Mouse (Mus musculus): Measurements from ENCODE around the gene Fam117a. TPM values are rescaled to one million over a fixed set of nuclear protein-coding genes. Genes with fewer than 3 reads are reported as not detected.

Fam117a gene
- polyA plus RNA-seq, 1 experiment from 2014 or later: 3.0 TPM

DNA sequence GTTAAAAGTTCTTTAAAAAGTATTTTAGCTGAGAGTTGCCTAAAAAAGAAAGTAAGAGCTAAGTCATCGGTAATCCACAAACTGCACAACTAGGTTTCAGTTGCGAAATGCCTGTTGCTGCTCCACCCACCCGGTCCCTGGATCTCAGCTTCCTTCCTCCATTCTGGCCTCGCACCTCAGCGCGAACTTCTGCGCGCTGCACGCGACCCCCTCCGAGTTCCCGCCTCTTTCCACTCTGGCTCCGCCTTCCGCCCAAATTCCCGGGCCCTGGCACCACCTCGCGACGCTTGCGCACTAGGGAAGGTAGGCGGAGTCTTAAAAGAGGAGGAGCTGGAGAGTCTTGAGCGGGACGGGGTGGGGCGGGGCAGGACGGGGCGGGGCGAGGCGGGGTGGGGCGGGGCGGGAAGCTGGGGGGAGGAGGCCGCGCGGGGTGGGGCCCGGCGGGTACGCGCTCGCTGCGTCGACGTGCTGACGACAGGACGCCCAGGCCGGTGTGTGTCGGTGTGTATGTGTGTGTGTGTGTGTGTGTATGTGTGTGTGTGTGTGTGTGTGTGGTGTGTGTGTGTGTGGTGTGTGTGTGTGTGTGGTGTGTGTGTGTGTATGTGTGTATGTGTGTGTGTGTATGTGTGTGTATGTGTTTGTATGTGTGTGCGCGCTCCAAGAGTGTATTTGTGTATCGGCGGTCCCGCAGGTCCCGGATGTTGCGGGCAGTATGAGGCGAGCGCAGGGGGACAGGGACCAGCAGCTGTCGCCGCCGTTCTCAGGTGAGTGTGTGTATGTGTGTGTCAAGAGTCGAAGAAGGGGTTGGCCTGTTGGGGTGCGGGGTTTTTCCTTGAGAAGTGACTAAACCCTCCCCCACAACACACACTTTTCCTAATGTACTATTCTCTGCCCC lies 77.1 kb downstream of the Fam117a start, which contains the start of gene Spop:
Spop (plus strand) TSS at position 440 of the 895 bp plus-strand sequence.
- Histone ChIP-seq H3K27me3 (replicated peaks; ENCODE audit: control insufficient read depth, insufficient read depth, low read length) (no peaks in the 10 kb centered on the region), H3K4me3 (ENCODE audit: low read length) (peak within 1 kb of the TSS; percentile 69), H3K9ac (ENCODE audit: low read depth, low read length) (peak within 1 kb of the TSS; percentile 79), H3K9me3 (ENCODE audit: control insufficient read depth, low read length) (no peaks in the 10 kb centered on the region), H3K4me2 (ENCODE audit: low read length) (peak within 1 kb of the TSS; percentile 88), H3K27ac (ENCODE audit: low read depth, low read length) (peak within 1 kb of the TSS; percentile 94), H3K4me1 (ENCODE audit: control insufficient read depth, insufficient read depth, low read depth, low read length) (peaks cover 21% of the 10 kb centered on the region), H3K36me3 (ENCODE audit: control insufficient read depth, insufficient read depth, low read length) (no peaks in the 10 kb centered on the region)
- ATAC-seq: peak; percentile 86
- 1% methylated on average over 53 of the region's 58 CpGs for WGBS

DNA sequence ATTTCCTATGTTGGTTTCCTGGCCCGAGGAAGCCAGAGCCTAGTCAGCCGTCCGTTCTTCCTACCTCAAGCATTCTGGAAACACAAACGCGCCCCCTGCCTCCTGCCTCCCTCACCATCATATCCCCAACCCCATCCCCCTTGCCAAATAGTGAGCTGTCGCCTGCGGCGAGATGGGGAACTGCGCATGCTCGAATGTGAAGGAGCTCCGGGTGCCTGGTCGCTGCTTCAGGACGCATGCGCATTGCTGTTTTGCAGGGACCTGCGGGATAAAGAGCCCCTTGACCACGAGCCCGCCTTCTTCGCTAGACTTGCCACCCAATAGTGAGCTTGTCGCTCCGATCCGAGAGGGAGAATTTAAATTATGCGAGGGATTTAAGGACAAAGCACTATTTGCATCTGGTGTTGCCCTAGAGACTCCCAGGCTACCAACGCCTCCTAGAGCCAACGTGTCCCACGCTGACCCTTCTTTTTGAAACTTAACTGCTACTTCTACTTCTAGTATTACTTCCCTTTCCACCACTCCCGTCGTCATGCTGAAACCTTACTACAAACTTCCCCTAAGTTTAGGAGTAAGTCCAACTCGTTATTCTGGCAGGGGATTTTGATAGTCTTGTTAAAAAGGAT lies 77.8 kb downstream of the Fam117a start:
- 0% methylated on average over 28 of the region's 28 CpGs for WGBS
- H3K9me3 ChIP-seq (ENCODE audit: control insufficient read depth, low read length): no peaks in the 10 kb centered on the region
- H3K4me3 ChIP-seq (ENCODE audit: low read length): peak overlapping the region; percentile 69
- peak overlapping the region; percentile 79 for H3K9ac ChIP-seq (ENCODE audit: low read depth, low read length)
- no peaks in the 10 kb centered on the region for H3K36me3 ChIP-seq (ENCODE audit: control insufficient read depth, insufficient read depth, low read length)
- H3K27ac ChIP-seq (ENCODE audit: low read depth, low read length): peak overlapping the region; percentile 94
- ATAC-seq: peak; percentile 92
- H3K4me2 ChIP-seq (ENCODE audit: low read length): peak overlapping the region; percentile 88
- no peaks in the 10 kb centered on the region for H3K27me3 ChIP-seq (replicated peaks; ENCODE audit: control insufficient read depth, insufficient read depth, low read length)
- H3K4me1 ChIP-seq (ENCODE audit: control insufficient read depth, insufficient read depth, low read depth, low read length): peaks cover 21% of the 10 kb centered on the region

DNA sequence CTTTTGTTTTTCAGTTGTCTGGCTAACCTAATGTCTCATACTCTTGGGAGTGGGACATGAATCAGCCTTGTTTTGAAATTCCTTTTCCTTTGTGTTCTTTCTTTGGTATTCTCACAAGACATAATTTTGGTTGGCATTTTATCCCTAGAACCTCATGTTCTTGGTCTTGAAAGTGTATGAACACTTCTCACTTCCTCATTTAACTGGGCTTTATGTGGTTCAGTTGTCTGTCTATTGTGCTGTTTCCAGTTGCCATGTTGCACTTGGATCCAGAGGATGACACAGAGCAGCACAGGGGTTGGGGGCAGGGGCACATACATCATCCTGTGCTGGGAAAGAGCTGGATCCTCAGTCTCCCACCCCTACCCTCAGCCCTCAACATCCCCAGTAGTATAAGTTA lies 79.1 kb downstream of the Fam117a start:
- Histone ChIP-seq H3K36me3 (ENCODE audit: control insufficient read depth, insufficient read depth, low read length) (no peaks in the 10 kb centered on the region), H3K9ac (ENCODE audit: low read depth, low read length) (no peak overlapping the region), H3K27ac (ENCODE audit: low read depth, low read length) (no peak overlapping the region), H3K4me1 (ENCODE audit: control insufficient read depth, insufficient read depth, low read depth, low read length) (peaks cover 21% of the 10 kb centered on the region), H3K4me3 (ENCODE audit: low read length) (no peak overlapping the region), H3K27me3 (replicated peaks; ENCODE audit: control insufficient read depth, insufficient read depth, low read length) (no peaks in the 10 kb centered on the region), H3K4me2 (ENCODE audit: low read length) (peak overlapping the region; percentile 88), H3K9me3 (ENCODE audit: control insufficient read depth, low read length) (no peaks in the 10 kb centered on the region)
- ATAC-seq: no peak

DNA sequence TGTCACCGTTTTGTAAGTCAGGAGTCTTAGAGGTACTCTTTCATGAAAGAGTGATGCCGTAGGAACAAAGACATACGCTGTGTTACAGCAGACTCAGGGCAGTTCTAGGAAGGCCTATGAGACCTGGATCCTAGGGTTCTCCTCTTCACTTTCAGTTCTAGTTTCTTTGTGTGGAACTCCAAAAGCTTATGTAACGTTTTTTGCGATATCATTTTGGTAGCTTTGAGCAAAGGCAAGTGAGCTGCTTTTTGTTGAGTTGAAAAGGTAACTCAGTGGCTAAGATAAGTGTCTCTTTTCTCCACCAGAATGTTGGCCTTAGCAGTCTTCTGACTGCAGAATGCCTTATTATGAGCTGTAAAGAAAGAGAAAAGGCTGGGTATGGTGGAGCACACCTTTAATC lies 80.5 kb downstream of the Fam117a start:
- peaks cover 17% of the 10 kb centered on the region for H3K4me1 ChIP-seq (ENCODE audit: control insufficient read depth, insufficient read depth, low read depth, low read length)
- H3K4me2 ChIP-seq (ENCODE audit: low read length): no peak overlapping the region
- 92% methylated on average over 5 of the region's 5 CpGs for WGBS
- no peaks in the 10 kb centered on the region for H3K9me3 ChIP-seq (ENCODE audit: control insufficient read depth, low read length)
- no peak for ATAC-seq
- H3K27ac ChIP-seq (ENCODE audit: low read depth, low read length): no peak overlapping the region
- no peak overlapping the region for H3K4me3 ChIP-seq (ENCODE audit: low read length)
- no peak overlapping the region for H3K9ac ChIP-seq (ENCODE audit: low read depth, low read length)
- no peaks in the 10 kb centered on the region for H3K27me3 ChIP-seq (replicated peaks; ENCODE audit: control insufficient read depth, insufficient read depth, low read length)
- no peaks in the 10 kb centered on the region for H3K36me3 ChIP-seq (ENCODE audit: control insufficient read depth, insufficient read depth, low read length)

DNA sequence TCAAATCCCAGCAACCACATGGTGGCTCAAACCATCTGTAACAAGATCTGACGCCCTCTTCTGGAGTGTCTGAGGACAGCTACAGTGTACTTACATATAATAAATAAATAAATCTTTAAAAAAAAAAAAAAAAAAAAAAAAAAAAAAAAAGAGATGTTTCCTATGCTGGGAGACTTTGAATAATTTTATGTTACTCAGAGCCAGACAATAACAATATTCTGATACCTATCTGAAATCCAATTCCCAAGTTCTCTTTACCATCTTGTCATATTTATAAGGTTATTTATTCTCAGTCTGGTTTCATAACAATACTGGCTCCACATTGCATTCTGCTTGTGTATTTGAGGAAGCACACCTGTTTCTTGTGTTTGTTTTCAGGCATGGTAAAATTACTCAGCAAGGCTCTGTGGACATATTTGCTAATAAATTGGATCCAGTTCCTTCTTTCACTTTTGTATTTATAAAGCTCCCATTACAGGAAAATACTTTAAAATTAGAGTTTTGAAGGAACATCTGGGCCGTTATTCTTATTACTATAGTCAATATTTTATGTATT lies 84.1 kb downstream of the Fam117a start:
- Histone ChIP-seq H3K27ac (ENCODE audit: low read depth, low read length) (no peak overlapping the region), H3K9ac (ENCODE audit: low read depth, low read length) (no peak overlapping the region), H3K4me2 (ENCODE audit: low read length) (no peak overlapping the region), H3K4me1 (ENCODE audit: control insufficient read depth, insufficient read depth, low read depth, low read length) (peaks cover 7% of the 10 kb centered on the region), H3K9me3 (ENCODE audit: control insufficient read depth, low read length) (no peaks in the 10 kb centered on the region), H3K36me3 (ENCODE audit: control insufficient read depth, insufficient read depth, low read length) (no peaks in the 10 kb centered on the region), H3K27me3 (replicated peaks; ENCODE audit: control insufficient read depth, insufficient read depth, low read length) (no peaks in the 10 kb centered on the region), H3K4me3 (ENCODE audit: low read length) (no peak overlapping the region)
- WGBS: 81% methylated on average over 2 of the region's 2 CpGs
- no peak for ATAC-seq

DNA sequence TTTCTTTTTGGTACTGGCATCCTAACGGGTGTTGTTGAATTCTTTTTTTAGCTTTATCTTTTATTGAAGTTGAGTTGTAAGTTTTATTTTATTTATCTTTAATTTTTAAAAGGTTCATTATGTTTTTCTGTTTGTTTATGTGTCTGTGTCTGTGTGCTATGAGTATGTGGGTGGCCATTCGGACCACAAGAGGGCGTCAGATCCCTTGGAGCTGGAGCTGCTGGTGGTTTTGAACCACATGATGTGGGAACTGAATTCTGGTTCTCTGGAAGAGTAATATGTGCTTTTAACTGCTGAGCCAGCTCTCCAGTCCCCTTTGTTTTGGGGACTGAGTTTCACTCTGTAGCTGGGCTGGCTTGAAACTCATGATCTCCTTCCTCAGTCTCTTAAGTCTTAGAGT lies 86.7 kb downstream of the Fam117a start:
- Histone ChIP-seq H3K27ac (ENCODE audit: low read depth, low read length) (no peak overlapping the region), H3K4me1 (ENCODE audit: control insufficient read depth, insufficient read depth, low read depth, low read length) (no peaks in the 10 kb centered on the region), H3K4me3 (ENCODE audit: low read length) (no peak overlapping the region), H3K27me3 (replicated peaks; ENCODE audit: control insufficient read depth, insufficient read depth, low read length) (no peaks in the 10 kb centered on the region), H3K9me3 (ENCODE audit: control insufficient read depth, low read length) (no peaks in the 10 kb centered on the region), H3K4me2 (ENCODE audit: low read length) (no peak overlapping the region), H3K9ac (ENCODE audit: low read depth, low read length) (no peak overlapping the region), H3K36me3 (ENCODE audit: control insufficient read depth, insufficient read depth, low read length) (no peaks in the 10 kb centered on the region)
- ATAC-seq: no peak
- 88% methylated on average over 3 of the region's 3 CpGs for WGBS

DNA sequence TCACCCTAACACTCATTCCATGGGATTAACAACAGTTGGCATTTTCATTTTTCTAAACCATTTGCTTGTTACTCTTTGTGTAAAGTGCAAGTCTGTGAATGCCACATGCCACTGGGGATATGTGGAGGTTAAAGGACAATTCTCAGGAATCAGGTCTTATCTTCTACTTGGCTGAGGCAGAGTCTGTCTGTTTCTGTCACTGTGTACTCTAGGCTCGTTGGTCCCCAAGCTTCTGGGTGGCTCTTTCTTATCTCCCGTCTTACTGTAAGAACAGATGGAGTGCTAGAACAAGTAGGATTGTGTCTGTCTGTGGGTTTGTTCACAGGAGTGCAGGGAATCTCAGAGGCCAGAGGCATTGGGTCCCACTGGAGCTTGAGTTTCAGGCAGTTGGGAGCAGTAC lies 94.5 kb downstream of the Fam117a start:
- Histone ChIP-seq H3K36me3 (ENCODE audit: control insufficient read depth, insufficient read depth, low read length) (no peaks in the 10 kb centered on the region), H3K4me3 (ENCODE audit: low read length) (no peak overlapping the region), H3K4me2 (ENCODE audit: low read length) (no peak overlapping the region), H3K9me3 (ENCODE audit: control insufficient read depth, low read length) (no peaks in the 10 kb centered on the region), H3K27me3 (replicated peaks; ENCODE audit: control insufficient read depth, insufficient read depth, low read length) (no peaks in the 10 kb centered on the region), H3K4me1 (ENCODE audit: control insufficient read depth, insufficient read depth, low read depth, low read length) (no peaks in the 10 kb centered on the region), H3K27ac (ENCODE audit: low read depth, low read length) (no peak overlapping the region), H3K9ac (ENCODE audit: low read depth, low read length) (no peak overlapping the region)
- 98% methylated on average over 2 of the region's 2 CpGs for WGBS
- ATAC-seq: no peak
